38 mouse cellular contexts compared by ENCODE assay signal in the genomic region with DNA sequence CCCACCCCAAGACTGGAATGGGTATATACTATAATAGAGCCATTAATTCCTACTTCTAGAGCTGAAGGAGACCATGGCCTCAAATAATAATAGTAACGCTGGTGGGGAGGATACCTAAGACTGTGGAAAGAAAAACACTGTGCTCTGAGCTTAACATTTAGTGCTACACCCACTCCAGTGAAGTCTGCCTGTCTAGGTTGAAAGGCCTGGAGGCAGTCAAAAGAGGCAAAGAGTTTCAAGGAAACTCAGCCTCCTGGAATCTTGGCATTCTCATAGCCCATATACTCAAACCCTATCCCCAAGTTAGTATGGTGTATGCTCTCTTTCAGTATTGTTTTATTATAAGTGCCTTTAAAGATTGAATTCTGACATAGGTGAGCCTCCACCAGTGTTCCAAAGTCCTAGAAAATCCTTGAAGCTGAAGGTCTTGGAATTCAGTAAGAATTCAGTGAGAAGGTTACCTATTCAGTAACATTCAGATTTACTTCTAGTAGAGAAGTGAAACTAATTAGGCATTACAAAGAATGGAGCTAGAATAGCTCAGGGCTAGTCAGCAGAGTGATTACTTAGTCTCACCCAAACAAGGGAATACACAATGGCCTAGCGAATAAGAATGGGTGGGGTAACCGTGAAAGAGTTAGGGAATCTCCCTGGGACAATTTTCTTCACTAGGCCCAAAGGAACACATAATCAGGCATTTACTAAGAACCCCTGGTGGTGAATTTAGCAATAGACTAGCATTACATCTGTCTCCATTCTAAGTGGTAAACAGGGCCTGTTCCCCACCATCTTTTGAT. TPM values are rescaled to one million over a fixed set of nuclear protein-coding genes. Genes with fewer than 3 reads are reported as not detected.
"Had no signal": no experiment of that assay in that cellular context is flagged by ENCODE, and none has a peak within 500 bp of the region (broad histone marks: within the 10 kb centered on the region; RNA-seq: fewer than 3 reads in every experiment).

No protein-coding gene starts in this region.

- H3K4me1 ChIP-seq: heart, embryonic 10.5 days; heart, embryonic 12.5 days; hindbrain, embryonic 10.5 days; hindbrain, embryonic 12.5 days; hindbrain, embryonic 15.5 days; intestine, embryonic 15.5 days; kidney, embryonic 15.5 days; limb, embryonic 10.5 days; limb, embryonic 12.5 days; liver, embryonic 13.5 days; liver, embryonic 15.5 days had no signal

- H3K27ac ChIP-seq: gastrocnemius, adult 2 months; heart, embryonic 10.5 days; hindbrain, embryonic 10.5 days; hindbrain, embryonic 12.5 days; hindbrain, embryonic 15.5 days; intestine, embryonic 15.5 days; kidney, embryonic 15.5 days; kidney, postnatal 0 days; layer of hippocampus, adult 2 months; left cerebral cortex, adult 2 months; limb, embryonic 10.5 days; limb, embryonic 12.5 days; liver, embryonic 13.5 days; liver, embryonic 15.5 days had no signal

- H3K9ac ChIP-seq: heart, embryonic 12.5 days; hindbrain, embryonic 12.5 days; hindbrain, embryonic 15.5 days; intestine, embryonic 15.5 days; kidney, embryonic 15.5 days; limb, embryonic 12.5 days; liver, embryonic 13.5 days; liver, embryonic 15.5 days had no signal

- H3K9me3 ChIP-seq: heart, embryonic 10.5 days; heart, embryonic 12.5 days; hindbrain, embryonic 10.5 days; hindbrain, embryonic 12.5 days; hindbrain, embryonic 15.5 days; intestine, embryonic 15.5 days; kidney, embryonic 15.5 days; limb, embryonic 10.5 days; limb, embryonic 12.5 days; liver, embryonic 13.5 days; liver, embryonic 15.5 days had no signal

- H3K27me3 ChIP-seq: heart, embryonic 12.5 days; hindbrain, embryonic 12.5 days; hindbrain, embryonic 15.5 days; intestine, embryonic 15.5 days; kidney, embryonic 15.5 days; limb, embryonic 12.5 days; liver, embryonic 13.5 days; liver, embryonic 15.5 days had no signal

- H3K4me3 ChIP-seq: gastrocnemius, adult 2 months; heart, embryonic 10.5 days; heart, embryonic 12.5 days; hindbrain, embryonic 10.5 days; hindbrain, embryonic 12.5 days; hindbrain, embryonic 15.5 days; intestine, embryonic 15.5 days; kidney, embryonic 15.5 days; layer of hippocampus, adult 2 months; left cerebral cortex, adult 2 months; limb, embryonic 10.5 days; limb, embryonic 12.5 days; liver, embryonic 13.5 days; liver, embryonic 15.5 days had no signal

- H3K36me3 ChIP-seq: heart, embryonic 10.5 days; heart, embryonic 12.5 days; hindbrain, embryonic 10.5 days; hindbrain, embryonic 12.5 days; hindbrain, embryonic 15.5 days; intestine, embryonic 15.5 days; kidney, embryonic 15.5 days; limb, embryonic 10.5 days; limb, embryonic 12.5 days; liver, embryonic 13.5 days; liver, embryonic 15.5 days had no signal

- H3K4me2 ChIP-seq: heart, embryonic 12.5 days; hindbrain, embryonic 12.5 days; hindbrain, embryonic 15.5 days; intestine, embryonic 15.5 days; kidney, embryonic 15.5 days; limb, embryonic 12.5 days; liver, embryonic 11.5 days; liver, embryonic 13.5 days; liver, embryonic 15.5 days had no signal

- ATAC-seq: inflammation-experienced regulatory T-cells, adult 6 months; intestine, embryonic 15.5 days; intestine, postnatal 0 days had no signal

- DNase-seq: gastrocnemius, adult 2 months; gastrocnemius, postnatal 10 days; gastrocnemius, postnatal 25 days; heart, adult 18-20 months; heart, postnatal 10 days; heart, postnatal 4 days; kidney, adult 2 months; kidney, adult 9 months; kidney, postnatal 25 days; kidney, postnatal 4 days; liver; liver, embryonic 13.5 days had no signal

RNA-seq across cellular contexts. Expression of gene Sgo2b, which starts 22.5 kb away (rescaled TPM):
- total RNA-seq: gastrocnemius, adult 2 months; gastrocnemius, postnatal 10 days; gastrocnemius, postnatal 25 days; granulocyte monocyte progenitor cell, adult 5-6 weeks; heart, adult 18-20 months; heart, adult 8-10 months; heart, postnatal 10 days; heart, postnatal 25 days; heart, postnatal 4 days; layer of hippocampus, adult 2 months; layer of hippocampus, postnatal 10 days; layer of hippocampus, postnatal 25 days; left cerebral cortex, adult 2 months; left cerebral cortex, postnatal 14 days; left cerebral cortex, postnatal 36 days had no signal
- polyA plus RNA-seq: heart, embryonic 10.5 days; heart, embryonic 12.5 days; heart, embryonic 14.5 days; heart, embryonic 16.5 days; hindbrain, embryonic 10.5 days; hindbrain, embryonic 12.5 days; inflammation-experienced regulatory T-cells, adult 6 months; intestine, postnatal 0 days; kidney, adult 2 months; kidney, embryonic 15.5 days; kidney, postnatal 0 days; limb, embryonic 12.5 days; limb, embryonic 14.5 days; liver, embryonic 11.5 days; liver, embryonic 13.5 days; liver, embryonic 15.5 days had no signal
